Mouse (Mus musculus) forebrain, embryonic 14.5 days (tissue): ENCODE measurements at regions not wholly inside any gene's neighbourhood (a gene's known extent, or its start where the extent isn't known, plus 50 kb on each side); places are given as distances from the start of the nearest gene placed in this dataset.

Experiments used
- ATAC-seq: fragments of 200-750 bp; cut with Nextera tagmentation; 2 replicates; pipeline ENCODE4 v1.8.0; 2017; ENCODE audit warnings: mild to moderate bottlenecking, moderate library complexity
- DNase-seq: peaks from one replicate; pipeline ENCODE4 v3.0.0-alpha.2; 2015; ENCODE audit warnings: low spot score
- H3K27ac ChIP-seq: fragments of 300-500 bp; sonication (generic); 2 replicates; pipeline ENCODE4 v1.5.1; 2014; ENCODE audit warnings: low read depth, mild to moderate bottlenecking, control low read depth, low read length, moderate library complexity
- H3K27me3 ChIP-seq: fragments of 300-500 bp; sonication (generic); replicated peaks from 2 replicates; pipeline ENCODE4 v1.6.1; 2014; ENCODE audit warnings: low read length, control low read depth, mixed read lengths; ENCODE audit not compliant: control insufficient read depth, insufficient read depth
- H3K36me3 ChIP-seq: fragments of 300-500 bp; sonication (generic); 2 replicates; pipeline ENCODE4 v1.6.1; 2014; ENCODE audit warnings: low read length, control low read depth; ENCODE audit not compliant: control insufficient read depth, insufficient read depth
- H3K4me1 ChIP-seq: fragments of 300-500 bp; sonication (generic); 2 replicates; pipeline ENCODE4 v1.6.1; 2014; ENCODE audit warnings: antibody characterized with exemption, low read length, control low read depth; ENCODE audit not compliant: control insufficient read depth, insufficient read depth
- H3K4me2 ChIP-seq: fragments of 300-500 bp; sonication (generic); 2 replicates; pipeline ENCODE4 v1.6.1; 2014; ENCODE audit warnings: mild to moderate bottlenecking, control low read depth, low read length
- H3K4me3 ChIP-seq: fragments of 300-500 bp; sonication (generic); 2 replicates; pipeline ENCODE4 v1.5.1; 2014; ENCODE audit warnings: low read depth, low read length, control low read depth
- H3K9ac ChIP-seq: fragments of 300-500 bp; sonication (generic); 2 replicates; pipeline ENCODE4 v1.6.1; 2014; ENCODE audit warnings: mild to moderate bottlenecking, low read length, control low read depth, moderate library complexity
- H3K9me3 ChIP-seq: fragments of 300-500 bp; sonication (generic); replicated peaks from 2 replicates; pipeline ENCODE4 v1.6.1; 2016; ENCODE audit warnings: low read length, control low read depth, mixed read lengths; ENCODE audit not compliant: control insufficient read depth
- WGBS: fragments of 180-500 bp; shearing (Covaris S2); extraction: QIAGEN DNeasy Blood & Tissue Kit; methylation state at CpG from one replicate; pipeline ENCODE4 v1.1.7; 2014; 5-methylcytosine and 5-hydroxymethylcytosine counted together

GRCm38 (mm10) chr8:109281598-109281997 lies 212.2 kb upstream of the Pmfbp1 start:
- H3K27me3 ChIP-seq = no peaks in the 10 kb centered on the region
- no peak for ATAC-seq
- H3K9me3 ChIP-seq = no peaks in the 10 kb centered on the region
- no peak for DNase-seq
- WGBS = 88% methylated on average over 10 of the region's 10 CpGs
- H3K9ac ChIP-seq = no peak overlapping the region
- H3K36me3 ChIP-seq = no peaks in the 10 kb centered on the region
- no peak overlapping the region for H3K27ac ChIP-seq
- H3K4me2 ChIP-seq = no peak overlapping the region
- no peak overlapping the region for H3K4me3 ChIP-seq
- H3K4me1 ChIP-seq = no peaks in the 10 kb centered on the region

- Histone ChIP-seq H3K4me2 (peak overlapping the region; percentile 41), H3K9me3 (peaks cover 4% of the 10 kb centered on the region; the same call in 1 of the 2 replicates), H3K9ac (no peak overlapping the region), H3K27me3 (no peaks in the 10 kb centered on the region), H3K36me3 (no peaks in the 10 kb centered on the region), H3K4me3 (no peak overlapping the region), H3K27ac (peak overlapping the region; percentile 49; the same call in 1 of the 2 replicates), H3K4me1 (peaks cover 26% of the 10 kb centered on the region)
- DNase-seq = peak; percentile 61
- ATAC-seq = 0 out of 2 replicates have a peak, but pooled peaks have one; percentile 40
- WGBS = 19% methylated on average over 17 of the region's 17 CpGs
Measured at GRCm38 (mm10) chr8:109310670-109311386, 183.0 kb upstream of the Pmfbp1 start.

- Histone ChIP-seq H3K9ac (peak overlapping the region; percentile 46; the same call in 1 of the 2 replicates), H3K27me3 (no peaks in the 10 kb centered on the region), H3K4me1 (peaks cover 26% of the 10 kb centered on the region), H3K4me2 (peak overlapping the region; percentile 41), H3K4me3 (no peak overlapping the region), H3K27ac (peak overlapping the region; percentile 49), H3K9me3 (peaks cover 4% of the 10 kb centered on the region; the same call in 1 of the 2 replicates), H3K36me3 (no peaks in the 10 kb centered on the region)
- 8% methylated on average over 17 of the region's 17 CpGs for WGBS
- DNase-seq = peak; percentile 71
- peak; percentile 26; the same call in 1 of the 2 replicates for ATAC-seq
Measured at GRCm38 (mm10) chr8:109311484-109312210, 182.2 kb upstream of the Pmfbp1 start.

- Histone ChIP-seq H3K4me1 (peaks cover 26% of the 10 kb centered on the region), H3K4me2 (no peak overlapping the region), H3K27ac (0 out of 2 replicates have a peak overlapping the region, but pooled peaks have one; percentile 21), H3K4me3 (no peak overlapping the region), H3K27me3 (no peaks in the 10 kb centered on the region), H3K9ac (no peak overlapping the region), H3K9me3 (peaks cover 4% of the 10 kb centered on the region; the same call in 1 of the 2 replicates), H3K36me3 (no peaks in the 10 kb centered on the region)
- ATAC-seq (no peak), DNase-seq (no peak)
- 3% methylated on average over 8 of the region's 8 CpGs for WGBS
Measured at GRCm38 (mm10) chr8:109312731-109313130, 181.1 kb upstream of the Pmfbp1 start.

GRCm38 (mm10) chr8:109320955-109321354 lies 172.9 kb upstream of the Pmfbp1 start:
- Histone ChIP-seq H3K4me1 (no peaks in the 10 kb centered on the region), H3K36me3 (no peaks in the 10 kb centered on the region), H3K4me2 (no peak overlapping the region), H3K27me3 (no peaks in the 10 kb centered on the region), H3K9me3 (no peaks in the 10 kb centered on the region), H3K4me3 (no peak overlapping the region), H3K9ac (no peak overlapping the region), H3K27ac (peak overlapping the region; percentile 2; the same call in 1 of the 2 replicates)
- ATAC-seq (no peak), DNase-seq (no peak)
- 65% methylated on average over 11 of the region's 11 CpGs for WGBS

- 76% methylated on average over 2 of the region's 2 CpGs for WGBS
- DNase-seq (peak; percentile 35), ATAC-seq (no peak)
Measured at GRCm38 (mm10) chr8:109323351-109323750, 170.5 kb upstream of the Pmfbp1 start.

GRCm38 (mm10) chr8:109324241-109324640 lies 169.6 kb upstream of the Pmfbp1 start:
- Histone ChIP-seq H3K27ac (no peak overlapping the region), H3K4me1 (no peaks in the 10 kb centered on the region), H3K4me2 (no peak overlapping the region), H3K9ac (no peak overlapping the region), H3K9me3 (no peaks in the 10 kb centered on the region), H3K36me3 (no peaks in the 10 kb centered on the region), H3K4me3 (no peak overlapping the region), H3K27me3 (no peaks in the 10 kb centered on the region)
- no peak for DNase-seq
- no peak for ATAC-seq
- WGBS = 88% methylated on average over 9 of the region's 9 CpGs

More at GRCm38 (mm10) chr8:109323351-109323750, 170.5 kb upstream of the Pmfbp1 start:
- Histone ChIP-seq H3K4me1 (no peaks in the 10 kb centered on the region), H3K4me3 (no peak overlapping the region), H3K9me3 (no peaks in the 10 kb centered on the region), H3K4me2 (no peak overlapping the region), H3K27ac (no peak overlapping the region), H3K9ac (no peak overlapping the region), H3K36me3 (no peaks in the 10 kb centered on the region), H3K27me3 (no peaks in the 10 kb centered on the region)

- 0 out of 2 replicates have a peak, but pooled peaks have one; percentile 32 for ATAC-seq
- WGBS = 23% methylated on average over 7 of the region's 7 CpGs
- no peak overlapping the region for H3K27ac ChIP-seq
- DNase-seq = peak; percentile 54
- no peak overlapping the region for H3K4me2 ChIP-seq
- peaks cover 16% of the 10 kb centered on the region; the same call in 1 of the 2 replicates for H3K4me1 ChIP-seq
- H3K27me3 ChIP-seq = no peaks in the 10 kb centered on the region
- H3K9me3 ChIP-seq = no peaks in the 10 kb centered on the region
- H3K36me3 ChIP-seq = no peaks in the 10 kb centered on the region
- H3K9ac ChIP-seq = no peak overlapping the region
- no peak overlapping the region for H3K4me3 ChIP-seq
Measured at GRCm38 (mm10) chr8:109336203-109336602, 157.6 kb upstream of the Pmfbp1 start.
